8 mouse cellular contexts compared by ENCODE assay signal in genomic region chr11:70226602-70226890, GRCm38 (mm10). TPM values are rescaled to one million over a fixed set of nuclear protein-coding genes. Genes with fewer than 3 reads are reported as not detected.
DNase-seq lines count a peak whose midpoint lies in the region; ATAC-seq and TF ChIP-seq lines count a peak whose summit lies in the region.

No protein-coding gene starts in this region.

- H3K9me3 ChIP-seq in E14TG2a.4 (ENCODE audit: low read length): no peaks in the 10 kb centered on the region
- no peaks in the 10 kb centered on the region for H3K9me3 ChIP-seq in hindbrain, embryonic 14.5 days (ENCODE audit: control insufficient read depth, low read length)
- H3K9me3 ChIP-seq in liver, postnatal 0 days (ENCODE audit: low read length): no peaks in the 10 kb centered on the region

- no peak for ATAC-seq in hindbrain, embryonic 14.5 days (ENCODE audit: low FRiP score)
- ATAC-seq in liver, postnatal 0 days: no peak
- no peak for ATAC-seq in activated CD4-positive, CD25-positive, alpha-beta regulatory T cell, adult 4 months

- H3K4me1 ChIP-seq in E14TG2a.4 (replicated peaks; ENCODE audit: low read depth, low read length): peaks cover 88% of the 10 kb centered on the region
- peaks cover 30% of the 10 kb centered on the region; the same call in 1 of the 2 replicates for H3K4me1 ChIP-seq in hindbrain, embryonic 14.5 days (replicated peaks; ENCODE audit: control insufficient read depth, insufficient read depth, low read length)
- peaks cover 38% of the 10 kb centered on the region for H3K4me1 ChIP-seq in liver, postnatal 0 days (ENCODE audit: insufficient read depth)

- peak overlapping the region; percentile 49 for H3K4me2 ChIP-seq in hindbrain, embryonic 14.5 days (replicated peaks)
- peak overlapping the region; percentile 45 for H3K4me2 ChIP-seq in liver, postnatal 0 days (ENCODE audit: low read depth, low read length)

- H3K36me3 ChIP-seq in E14TG2a.4 (ENCODE audit: insufficient read depth, low read length): peaks cover 25% of the 10 kb centered on the region
- H3K36me3 ChIP-seq in hindbrain, embryonic 14.5 days (replicated peaks; ENCODE audit: control insufficient read depth, insufficient read depth): no peaks in the 10 kb centered on the region
- H3K36me3 ChIP-seq in liver, postnatal 0 days (replicated peaks; ENCODE audit: insufficient read depth, low read length): no peaks in the 10 kb centered on the region

- peak overlapping the region; percentile 66 for H3K4me3 ChIP-seq in E14TG2a.4 (replicated peaks; ENCODE audit: low read length)
- H3K4me3 ChIP-seq in hindbrain, embryonic 14.5 days (replicated peaks; ENCODE audit: low read length): peak overlapping the region; percentile 23
- H3K4me3 ChIP-seq in liver, postnatal 0 days (ENCODE audit: low read depth, low read length): no peak overlapping the region; the same call in 1 of the 2 replicates

- H3K27me3 ChIP-seq in E14TG2a.4 (ENCODE audit: insufficient read depth, low read length): peaks cover 73% of the 10 kb centered on the region
- H3K27me3 ChIP-seq in hindbrain, embryonic 14.5 days (ENCODE audit: control insufficient read depth, insufficient read depth, low read length): peaks cover 73% of the 10 kb centered on the region
- peaks cover 46% of the 10 kb centered on the region for H3K27me3 ChIP-seq in liver, postnatal 0 days (ENCODE audit: insufficient read depth, low read length)

- WGBS in hindbrain, embryonic 14.5 days: 7% methylated on average over 18 of the region's 18 CpGs
- 23% methylated on average over 18 of the region's 18 CpGs for WGBS in liver, postnatal 0 days (ENCODE audit: insufficient replicate concordance)

- DNase-seq in cerebellum, adult 11 months: peak; percentile 26
- DNase-seq in cerebellum, postnatal 36 days: no peak
- DNase-seq in hindbrain, embryonic 14.5 days (ENCODE audit: low spot score): no peak
- no peak for DNase-seq in liver, postnatal 0 days
- DNase-seq in spleen, postnatal 10 days (ENCODE audit: low spot score in 2 of 2): no peak
- no peak for DNase-seq in frontal cortex, postnatal 14 days (ENCODE audit: low spot score in 2 of 2)

- no peak overlapping the region for H3K27ac ChIP-seq in hindbrain, embryonic 14.5 days
- no peak overlapping the region for H3K27ac ChIP-seq in liver, postnatal 0 days (ENCODE audit: low read depth)

- no peak for TF ChIP-seq EP300 in liver, postnatal 0 days (IDR thresholded peaks at IDR 0.05; ENCODE audit: low read depth)

- no peak for TF ChIP-seq CTCF in E14TG2a.4 (conservative IDR thresholded peaks at IDR 0.05; ENCODE audit: low read length)
- no peak for TF ChIP-seq CTCF in liver, postnatal 0 days (IDR thresholded peaks at IDR 0.05; ENCODE audit: low read depth)

- peak overlapping the region; percentile 39; the same call in 1 of the 2 replicates for H3K9ac ChIP-seq in hindbrain, embryonic 14.5 days
- no peak overlapping the region for H3K9ac ChIP-seq in liver, postnatal 0 days (replicated peaks)

RNA-seq across cellular contexts. Expression of gene Bcl6b, which starts 3.1 kb away (rescaled TPM):
- polyA plus RNA-seq in hindbrain, embryonic 14.5 days (2014; fragmentation: Nextera tagmentation; extraction: Ambion mirVana): 5.0 and 5.2 TPM in 2 replicates
- 1.4 and 1.8 TPM in 2 replicates for polyA plus RNA-seq in liver, postnatal 0 days (2015; fragmentation: Nextera tagmentation; extraction: Ambion mirVana)
- polyA plus RNA-seq in activated CD4-positive, CD25-positive, alpha-beta regulatory T cell, adult 4 months (2017; shearing (Covaris generic)): under 1 TPM; 0.23 to 0.36 TPM

RNA-seq across cellular contexts. Expression of gene Slc16a13, which starts 5.7 kb away (rescaled TPM):
- polyA plus RNA-seq in hindbrain, embryonic 14.5 days (2014; fragmentation: Nextera tagmentation; extraction: Ambion mirVana): 12.9 and 13.4 TPM in 2 replicates
- 1.3 and 1.9 TPM in 2 replicates for polyA plus RNA-seq in liver, postnatal 0 days (2015; fragmentation: Nextera tagmentation; extraction: Ambion mirVana)
- polyA plus RNA-seq in activated CD4-positive, CD25-positive, alpha-beta regulatory T cell, adult 4 months (2017; shearing (Covaris generic)): 1 to 10 TPM; 2.6 to 4.1 TPM

RNA-seq across cellular contexts. Expression of gene 0610010K14Rik, which starts 11.2 kb away (rescaled TPM):
- polyA plus RNA-seq in hindbrain, embryonic 14.5 days (2014; fragmentation: Nextera tagmentation; extraction: Ambion mirVana): 155 and 161 TPM in 2 replicates
- 48.9 and 55.2 TPM in 2 replicates for polyA plus RNA-seq in liver, postnatal 0 days (2015; fragmentation: Nextera tagmentation; extraction: Ambion mirVana)
- polyA plus RNA-seq in activated CD4-positive, CD25-positive, alpha-beta regulatory T cell, adult 4 months (2017; shearing (Covaris generic)): 100 to 1,000 TPM; 124 to 159 TPM

RNA-seq across cellular contexts. Expression of gene Gm21988, which starts 13.1 kb away (rescaled TPM):
- polyA plus RNA-seq in hindbrain, embryonic 14.5 days (2014; fragmentation: Nextera tagmentation; extraction: Ambion mirVana): 12.6 and 15.9 TPM in 2 replicates
- polyA plus RNA-seq in liver, postnatal 0 days (2015; fragmentation: Nextera tagmentation; extraction: Ambion mirVana): 5.4 and 5.8 TPM in 2 replicates
- polyA plus RNA-seq in activated CD4-positive, CD25-positive, alpha-beta regulatory T cell, adult 4 months (2017; shearing (Covaris generic)): 1 to 10 TPM; 5.2 to 7.6 TPM

RNA-seq across cellular contexts. Expression of gene Rnasek, which starts 13.1 kb away (rescaled TPM):
- polyA plus RNA-seq in hindbrain, embryonic 14.5 days (2014; fragmentation: Nextera tagmentation; extraction: Ambion mirVana): 342 and 388 TPM in 2 replicates
- 241 TPM in 2 replicates for polyA plus RNA-seq in liver, postnatal 0 days (2015; fragmentation: Nextera tagmentation; extraction: Ambion mirVana)
- polyA plus RNA-seq in activated CD4-positive, CD25-positive, alpha-beta regulatory T cell, adult 4 months (2017; shearing (Covaris generic)): 100 to 1,000 TPM; 228 to 245 TPM
